Mouse (Mus musculus): ENCODE results near the gene Ifnz. TPM values are rescaled to one million over a fixed set of nuclear protein-coding genes. Genes with fewer than 3 reads are reported as not detected.
A peak's percentile ranks its signal among the peaks of the same experiment; 100 is the strongest.
"Not testable (repeated sequence)": the region's sequence is repeated elsewhere in the genome, so short reads cannot be mapped to it uniquely, and the experiment has no call there.

Gene Ifnz
- 0.33 TPM in 1 of 2 replicates, not detected in the other for total RNA-seq (2014; rRNA removed)
- not detected in 2 replicates for polyA plus RNA-seq (2015; fragmentation: Nextera tagmentation; extraction: Ambion mirVana)

- not testable (repeated sequence) for H3K9ac ChIP-seq; H3K27me3 ChIP-seq (ENCODE audit: insufficient read depth, low read length); DNase-seq; H3K4me1 ChIP-seq (ENCODE audit: insufficient read depth); H3K36me3 ChIP-seq (ENCODE audit: insufficient read depth); H3K27ac ChIP-seq (ENCODE audit: low read depth, low read length); H3K9me3 ChIP-seq (ENCODE audit: low read length); H3K4me3 ChIP-seq (ENCODE audit: low read depth, low read length); ATAC-seq
- 18% methylated on average over 2 of the region's 7 CpGs for WGBS
- H3K4me2 ChIP-seq (ENCODE audit: low read depth) = peak within 1 kb of the TSS; percentile 34; the same call in 1 of the 2 replicates
Measured at GRCm38 (mm10) chr4:88781831-88782230, at the start of gene Ifnz. Gene Ifnz, plus strand, starts transcription at chr4:88782131.

GRCm38 (mm10) chr4:88738480-88738879, 43.5 kb upstream of the Ifnz start:
- H3K27me3 ChIP-seq (ENCODE audit: insufficient read depth, low read length) = no peaks in the 10 kb centered on the region
- peak; percentile 71 for TF ChIP-seq CTCF (IDR thresholded peaks at IDR 0.05; ENCODE audit: low read depth)
- H3K9ac ChIP-seq = no peak overlapping the region
- DNase-seq (peak; percentile 54), ATAC-seq (peak; percentile 14; the same call in 1 of the 2 replicates)
- H3K27ac ChIP-seq (ENCODE audit: low read depth, low read length) = no peak overlapping the region
- no peak overlapping the region for H3K4me3 ChIP-seq (ENCODE audit: low read depth, low read length)
- H3K9me3 ChIP-seq (ENCODE audit: low read length) = no peaks in the 10 kb centered on the region
- H3K36me3 ChIP-seq (ENCODE audit: insufficient read depth) = no peaks in the 10 kb centered on the region
- WGBS = 2% methylated on average over 2 of the region's 2 CpGs
- no peaks in the 10 kb centered on the region for H3K4me1 ChIP-seq (ENCODE audit: insufficient read depth)
- no peak overlapping the region for H3K4me2 ChIP-seq (ENCODE audit: low read depth)

GRCm38 (mm10) chr4:88739036-88739435, 42.9 kb upstream of the Ifnz start:
- no peak overlapping the region for H3K9ac ChIP-seq
- no peaks in the 10 kb centered on the region for H3K36me3 ChIP-seq (ENCODE audit: insufficient read depth)
- H3K4me3 ChIP-seq (ENCODE audit: low read depth, low read length) = no peak overlapping the region
- WGBS = 87% methylated on average over 6 of the region's 6 CpGs
- no peak overlapping the region for H3K27ac ChIP-seq (ENCODE audit: low read depth, low read length)
- H3K27me3 ChIP-seq (ENCODE audit: insufficient read depth, low read length) = no peaks in the 10 kb centered on the region
- H3K4me2 ChIP-seq (ENCODE audit: low read depth) = no peak overlapping the region
- no peak for DNase-seq
- ATAC-seq = no peak
- TF ChIP-seq CTCF (IDR thresholded peaks at IDR 0.05; ENCODE audit: low read depth) = no peak
- no peaks in the 10 kb centered on the region for H3K9me3 ChIP-seq (ENCODE audit: low read length)
- H3K4me1 ChIP-seq (ENCODE audit: insufficient read depth) = no peaks in the 10 kb centered on the region

- Histone ChIP-seq H3K27ac (ENCODE audit: low read depth, low read length) (no peak overlapping the region), H3K4me2 (ENCODE audit: low read depth) (no peak overlapping the region), H3K4me1 (ENCODE audit: insufficient read depth) (no peaks in the 10 kb centered on the region), H3K9me3 (ENCODE audit: low read length) (no peaks in the 10 kb centered on the region), H3K9ac (no peak overlapping the region), H3K27me3 (ENCODE audit: insufficient read depth, low read length) (no peaks in the 10 kb centered on the region), H3K36me3 (ENCODE audit: insufficient read depth) (no peaks in the 10 kb centered on the region), H3K4me3 (ENCODE audit: low read depth, low read length) (no peak overlapping the region)
- WGBS = 93% methylated on average over 4 of the region's 4 CpGs
- TF ChIP-seq CTCF (IDR thresholded peaks at IDR 0.05; ENCODE audit: low read depth) = no peak
- no peak for ATAC-seq
- no peak for DNase-seq
Measured at GRCm38 (mm10) chr4:88741426-88741825, 40.5 kb upstream of the Ifnz start.

GRCm38 (mm10) chr4:88742771-88743371, 39.1 kb upstream of the Ifnz start:
- no peak overlapping the region for H3K27ac ChIP-seq (ENCODE audit: low read depth, low read length)
- H3K4me1 ChIP-seq (ENCODE audit: insufficient read depth) = no peaks in the 10 kb centered on the region
- no peaks in the 10 kb centered on the region for H3K36me3 ChIP-seq (ENCODE audit: insufficient read depth)
- no peak overlapping the region for H3K9ac ChIP-seq
- no peak for DNase-seq
- no peak overlapping the region for H3K4me3 ChIP-seq (ENCODE audit: low read depth, low read length)
- TF ChIP-seq CTCF (IDR thresholded peaks at IDR 0.05; ENCODE audit: low read depth) = peak; percentile 36
- H3K9me3 ChIP-seq (ENCODE audit: low read length) = no peaks in the 10 kb centered on the region
- H3K4me2 ChIP-seq (ENCODE audit: low read depth) = no peak overlapping the region
- 69% methylated on average over 7 of the region's 7 CpGs for WGBS
- H3K27me3 ChIP-seq (ENCODE audit: insufficient read depth, low read length) = no peaks in the 10 kb centered on the region
- ATAC-seq = no peak

GRCm38 (mm10) chr4:88744207-88744606, 37.7 kb upstream of the Ifnz start:
- no peak for TF ChIP-seq CTCF (IDR thresholded peaks at IDR 0.05; ENCODE audit: low read depth)
- no peak overlapping the region for H3K9ac ChIP-seq
- WGBS = 61% methylated on average over 3 of the region's 3 CpGs
- no peaks in the 10 kb centered on the region for H3K36me3 ChIP-seq (ENCODE audit: insufficient read depth)
- H3K4me2 ChIP-seq (ENCODE audit: low read depth) = no peak overlapping the region
- H3K4me1 ChIP-seq (ENCODE audit: insufficient read depth) = no peaks in the 10 kb centered on the region
- no peak overlapping the region for H3K27ac ChIP-seq (ENCODE audit: low read depth, low read length)
- no peaks in the 10 kb centered on the region for H3K9me3 ChIP-seq (ENCODE audit: low read length)
- DNase-seq = no peak
- H3K4me3 ChIP-seq (ENCODE audit: low read depth, low read length) = no peak overlapping the region
- no peak for ATAC-seq
- H3K27me3 ChIP-seq (ENCODE audit: insufficient read depth, low read length) = no peaks in the 10 kb centered on the region

GRCm38 (mm10) chr4:88749926-88750325, 32.0 kb upstream of the Ifnz start:
- no peaks in the 10 kb centered on the region for H3K36me3 ChIP-seq (ENCODE audit: insufficient read depth)
- TF ChIP-seq CTCF (IDR thresholded peaks at IDR 0.05; ENCODE audit: low read depth) = no peak
- no peak overlapping the region for H3K9ac ChIP-seq
- H3K4me2 ChIP-seq (ENCODE audit: low read depth) = no peak overlapping the region
- no peak for ATAC-seq
- H3K4me1 ChIP-seq (ENCODE audit: insufficient read depth) = no peaks in the 10 kb centered on the region
- no peaks in the 10 kb centered on the region for H3K9me3 ChIP-seq (ENCODE audit: low read length)
- H3K4me3 ChIP-seq (ENCODE audit: low read depth, low read length) = no peak overlapping the region
- DNase-seq = no peak
- H3K27ac ChIP-seq (ENCODE audit: low read depth, low read length) = no peak overlapping the region
- WGBS = 79% methylated on average over 6 of the region's 6 CpGs
- H3K27me3 ChIP-seq (ENCODE audit: insufficient read depth, low read length) = no peaks in the 10 kb centered on the region

Data from forebrain, postnatal 0 days (tissue).